Mouse (Mus musculus) embryonic facial prominence, embryonic 11.5 days (tissue): ENCODE measurements around the gene Srrm3. TPM values are rescaled to one million over a fixed set of nuclear protein-coding genes. Genes with fewer than 3 reads are reported as not detected.

Experiments used
- ATAC-seq: fragments of 200-750 bp; cut with Nextera tagmentation; replicated peaks from 2 replicates; pipeline ENCODE4 v1.8.0; 2017; ENCODE audit warnings: low read depth; ENCODE audit not compliant: insufficient number of reproducible peaks, low FRiP score, low TSS enrichment
- DNase-seq: peaks from one replicate; pipeline ENCODE4 v3.0.0-alpha.2; 2015; ENCODE audit warnings: low spot score
- H3K27ac ChIP-seq: fragments of 300-500 bp; sonication (generic); replicated peaks from 2 replicates; pipeline ENCODE4 v1.5.1; 2014; ENCODE audit warnings: mild to moderate bottlenecking, low read depth, low read length, control low read depth
- H3K27me3 ChIP-seq: fragments of 300-500 bp; sonication (generic); 2 replicates; pipeline ENCODE4 v1.6.1; 2014; ENCODE audit warnings: mild to moderate bottlenecking, low read length, moderate library complexity, mixed read lengths; ENCODE audit not compliant: control insufficient read depth, insufficient read depth
- H3K36me3 ChIP-seq: fragments of 300-500 bp; sonication (generic); replicated peaks from 2 replicates; pipeline ENCODE4 v1.6.1; 2014; ENCODE audit warnings: low read depth, mild to moderate bottlenecking, low read length, moderate library complexity, mixed read lengths; ENCODE audit not compliant: control insufficient read depth, insufficient read depth
- H3K4me1 ChIP-seq: fragments of 300-500 bp; sonication (generic); 2 replicates; pipeline ENCODE4 v1.6.1; 2014; ENCODE audit warnings: low read length, mixed read lengths; ENCODE audit not compliant: control insufficient read depth, insufficient read depth
- H3K4me2 ChIP-seq: fragments of 300-500 bp; sonication (generic); 2 replicates; pipeline ENCODE4 v1.6.1; 2014; ENCODE audit warnings: low read depth, mild to moderate bottlenecking, control low read depth, low read length, moderate library complexity
- H3K4me3 ChIP-seq: fragments of 300-500 bp; sonication (generic); 2 replicates; pipeline ENCODE4 v1.5.1; 2014; ENCODE audit warnings: low read depth, low read length, control low read depth
- H3K9ac ChIP-seq: fragments of 300-500 bp; sonication (generic); replicated peaks from 2 replicates; pipeline ENCODE4 v1.6.1; 2014; ENCODE audit warnings: mild to moderate bottlenecking, control low read depth, low read length
- H3K9me3 ChIP-seq: fragments of 300-500 bp; sonication (generic); replicated peaks from 2 replicates; pipeline ENCODE4 v1.6.1; 2016; ENCODE audit warnings: mild to moderate bottlenecking, low read length, inconsistent platforms, mixed read lengths; ENCODE audit not compliant: control insufficient read depth
- WGBS: fragments of 180-500 bp; shearing (Covaris S2); extraction: QIAGEN DNeasy Blood & Tissue Kit; methylation state at CpG from one replicate; pipeline ENCODE4 v1.1.7; 2014; 5-methylcytosine and 5-hydroxymethylcytosine counted together
- polyA plus RNA-seq: library from polyadenylated mRNA; unstranded; fragments of >200 nt; fragmentation: Nextera tagmentation; extraction: Ambion mirVana; gene quantifications from 2 replicates; pipeline ENCODE4 v1.2.1, GENCODE M21; 2014

The Srrm3 gene
- 3.2 and 3.3 TPM in 2 replicates for polyA plus RNA-seq

DNA sequence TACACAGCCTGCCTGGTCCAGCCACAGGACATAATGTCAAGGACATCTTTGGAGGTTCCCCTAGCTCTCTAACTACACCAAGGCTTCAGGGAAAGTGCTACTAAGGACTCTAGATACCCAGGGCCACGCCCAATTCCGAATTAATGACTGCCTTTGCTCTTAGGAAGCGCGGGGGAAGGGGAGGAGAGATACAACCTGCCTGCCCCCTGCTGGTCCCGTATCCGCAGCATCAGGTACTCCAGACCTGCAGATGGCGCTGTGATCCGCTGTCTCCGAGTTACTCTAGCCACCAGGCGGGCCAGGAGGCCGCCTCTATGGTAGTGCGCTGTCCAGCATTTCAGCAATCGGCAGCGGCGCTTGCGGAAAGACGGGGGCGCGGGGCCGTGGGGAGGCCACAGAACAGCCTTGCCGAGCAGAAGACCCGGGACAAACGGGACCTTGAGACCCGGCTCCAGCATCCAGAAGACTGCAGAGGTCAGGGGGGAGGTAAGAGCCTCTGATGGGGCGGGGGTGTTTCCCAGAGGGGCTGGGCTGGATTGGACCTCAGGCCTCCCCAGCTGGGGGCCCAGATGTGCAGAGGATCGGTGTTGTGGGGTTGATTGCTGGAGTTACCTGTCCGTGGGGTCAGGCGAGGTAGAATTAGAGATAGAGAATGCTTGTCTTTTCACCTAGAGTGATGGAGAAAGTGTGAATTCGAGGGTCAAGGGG is at the start of gene Srrm3:
Srrm3 (plus strand) TSS at position 336 of the 708 bp plus-strand sequence.
- H3K36me3 ChIP-seq: no peaks in the 10 kb centered on the region
- no peaks in the 10 kb centered on the region for H3K27me3 ChIP-seq
- H3K4me1 ChIP-seq: no peaks in the 10 kb centered on the region
- peak within 1 kb of the TSS; percentile 5; the same call in 1 of the 2 replicates for H3K4me3 ChIP-seq
- DNase-seq: peak; percentile 92
- ATAC-seq: peak; percentile 26; the same call in 1 of the 2 replicates
- H3K9ac ChIP-seq: no peak within 1 kb of the TSS
- no peak within 1 kb of the TSS for H3K4me2 ChIP-seq
- H3K27ac ChIP-seq: no peak within 1 kb of the TSS
- H3K9me3 ChIP-seq: no peaks in the 10 kb centered on the region
- WGBS: 3% methylated on average over 29 of the region's 29 CpGs

- Histone ChIP-seq H3K4me3 (no peak overlapping the region), H3K9me3 (no peaks in the 10 kb centered on the region), H3K9ac (no peak overlapping the region), H3K4me1 (no peaks in the 10 kb centered on the region), H3K27me3 (no peaks in the 10 kb centered on the region), H3K4me2 (no peak overlapping the region), H3K27ac (no peak overlapping the region), H3K36me3 (no peaks in the 10 kb centered on the region)
- ATAC-seq (no peak), DNase-seq (no peak)
- WGBS: 80% methylated on average over 3 of the region's 3 CpGs
Measured at GRCm38 (mm10) chr5:135761881-135762280, 44.8 kb upstream of the Srrm3 start.

DNA sequence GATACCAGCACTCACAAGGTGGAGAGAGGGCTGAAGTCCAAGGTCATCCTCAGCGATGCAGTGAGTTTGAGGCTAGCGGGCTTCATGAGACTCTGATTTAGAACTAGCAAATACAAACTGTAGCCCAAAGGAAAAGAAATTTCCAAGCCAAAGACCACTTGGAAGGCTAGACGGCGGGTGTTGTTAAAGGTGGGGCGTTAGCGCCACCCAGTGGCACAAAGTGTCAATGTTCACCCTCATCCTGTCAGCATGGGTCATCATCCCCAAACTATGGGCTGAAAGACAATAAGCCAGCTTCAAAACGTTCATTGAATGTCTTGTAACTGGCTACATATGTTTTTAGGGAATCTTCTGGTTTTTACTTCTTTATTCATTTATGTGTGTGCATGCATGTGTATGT is 43.2 kb upstream of the Srrm3 start:
- Histone ChIP-seq H3K27me3 (no peaks in the 10 kb centered on the region), H3K36me3 (no peaks in the 10 kb centered on the region), H3K4me2 (no peak overlapping the region), H3K9ac (no peak overlapping the region), H3K27ac (no peak overlapping the region), H3K4me1 (no peaks in the 10 kb centered on the region), H3K9me3 (no peaks in the 10 kb centered on the region), H3K4me3 (no peak overlapping the region)
- WGBS: 9% methylated on average over 7 of the region's 7 CpGs
- DNase-seq: peak; percentile 86
- ATAC-seq: no peak

GRCm38 (mm10) chr5:135764971-135765370 is 41.7 kb upstream of the Srrm3 start:
- DNase-seq: no peak
- H3K36me3 ChIP-seq: no peaks in the 10 kb centered on the region
- H3K27ac ChIP-seq: no peak overlapping the region
- H3K27me3 ChIP-seq: no peaks in the 10 kb centered on the region
- H3K4me1 ChIP-seq: no peaks in the 10 kb centered on the region
- ATAC-seq: no peak
- H3K9me3 ChIP-seq: no peaks in the 10 kb centered on the region
- WGBS: 57% methylated on average over 3 of the region's 3 CpGs
- no peak overlapping the region for H3K4me3 ChIP-seq
- H3K9ac ChIP-seq: no peak overlapping the region
- H3K4me2 ChIP-seq: no peak overlapping the region

DNA sequence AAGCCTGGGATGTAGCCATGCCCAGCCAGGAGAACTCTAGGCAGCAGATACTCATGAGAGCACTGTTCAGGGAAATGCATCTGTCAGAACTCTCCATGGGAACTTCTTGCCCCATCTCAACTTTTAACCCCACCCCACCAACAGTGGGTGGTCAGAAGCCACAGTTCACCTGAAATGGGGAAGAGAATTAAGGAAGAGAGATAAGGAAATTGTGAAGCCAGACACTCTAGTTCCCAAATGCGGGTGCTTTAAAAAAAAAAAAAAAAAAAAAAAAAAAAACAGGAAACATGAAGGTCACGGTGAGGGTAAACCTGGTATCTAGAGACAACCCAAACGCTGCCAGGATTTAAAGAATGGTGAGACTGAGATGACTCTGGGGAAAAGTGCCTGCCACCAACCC is 34.2 kb upstream of the Srrm3 start:
- H3K36me3 ChIP-seq: no peaks in the 10 kb centered on the region
- H3K4me3 ChIP-seq: no peak overlapping the region
- H3K27ac ChIP-seq: no peak overlapping the region
- no peaks in the 10 kb centered on the region; the same call in 1 of the 2 replicates for H3K4me1 ChIP-seq
- no peak overlapping the region for H3K4me2 ChIP-seq
- no peaks in the 10 kb centered on the region for H3K9me3 ChIP-seq
- no peak overlapping the region for H3K9ac ChIP-seq
- ATAC-seq: no peak
- WGBS: 52% methylated on average over 3 of the region's 3 CpGs
- no peaks in the 10 kb centered on the region for H3K27me3 ChIP-seq
- no peak for DNase-seq

- Histone ChIP-seq H3K27me3 (no peaks in the 10 kb centered on the region), H3K4me2 (no peak overlapping the region), H3K36me3 (no peaks in the 10 kb centered on the region), H3K9me3 (no peaks in the 10 kb centered on the region), H3K9ac (no peak overlapping the region), H3K4me3 (no peak overlapping the region), H3K4me1 (no peaks in the 10 kb centered on the region; the same call in 1 of the 2 replicates), H3K27ac (no peak overlapping the region)
- 87% methylated on average over 4 of the region's 4 CpGs for WGBS
- ATAC-seq: no peak
- DNase-seq: no peak
Measured at GRCm38 (mm10) chr5:135776546-135776945, 30.1 kb upstream of the Srrm3 start.

GRCm38 (mm10) chr5:135777796-135778470 is 28.8 kb upstream of the Srrm3 start, which contains the start of gene Styxl1:
Gene Styxl1 (minus strand): TSS chr5:135778385.
- H3K4me3 ChIP-seq: peak within 1 kb of the TSS; percentile 86
- under 1% methylated on average over 45 of the region's 45 CpGs for WGBS
- peak within 1 kb of the TSS; percentile 78 for H3K4me2 ChIP-seq
- no peaks in the 10 kb centered on the region for H3K27me3 ChIP-seq
- no peaks in the 10 kb centered on the region for H3K9me3 ChIP-seq
- H3K36me3 ChIP-seq: no peaks in the 10 kb centered on the region
- peak; percentile 59 for DNase-seq
- H3K9ac ChIP-seq: peak within 1 kb of the TSS; percentile 93
- H3K27ac ChIP-seq: peak within 1 kb of the TSS; percentile 88
- ATAC-seq: peak; percentile 91
- H3K4me1 ChIP-seq: no peaks in the 10 kb centered on the region; the same call in 1 of the 2 replicates
